Mouse (Mus musculus): ENCODE measurements around the gene Clcn1. TPM values are rescaled to one million over a fixed set of nuclear protein-coding genes. Genes with fewer than 3 reads are reported as not detected.

Gene Clcn1
- total RNA-seq (2012; rRNA removed) (0.04 and 0.10 TPM in 2 replicates), polyA plus RNA-seq (2012; ENCODE audit: insufficient read depth in 1 of 2, insufficient read length in 2 of 2, low read depth in 1 of 2, low replicate concordance in 2 of 2, missing spikeins in 1 of 2) (under 1 TPM in 1 of 2 experiments, not detected in 1; 0.22 TPM)

GRCm38 (mm10) chr6:42286448-42286847, at the start of gene Clcn1:
Gene Clcn1 (plus strand): TSS chr6:42286685.
- Histone ChIP-seq H3K27me3 (ENCODE audit: control insufficient read depth in 1 of 2, insufficient read depth in 2 of 2, low read length in 2 of 2) (no peaks in the 10 kb centered on the region), H3K79me2 (ENCODE audit: control insufficient read depth, insufficient read depth, low read length, poor library complexity) (no peaks in the 10 kb centered on the region), H3K9me3 (replicated peaks; ENCODE audit: insufficient read depth, low read length) (no peaks in the 10 kb centered on the region), H3K9ac (ENCODE audit: control insufficient read depth, low read depth, low read length, poor library complexity, severe bottlenecking) (no peak within 1 kb of the TSS), H3K4me1 (ENCODE audit: control insufficient read depth in 1 of 2, insufficient read depth in 2 of 2, low read length in 2 of 2) (no peaks in the 10 kb centered on the region), H3K4me3 (ENCODE audit: control insufficient read depth in 1 of 2, insufficient read depth in 1 of 2, low read depth in 2 of 2, low read length in 2 of 2) (no peak within 1 kb of the TSS), H3K36me3 (ENCODE audit: control insufficient read depth in 1 of 2, insufficient read depth in 2 of 2, low read length in 2 of 2) (peaks cover 0 to 2% of the 10 kb centered on the region in 2 experiments; a peak in 2 of 4 replicates), H3K27ac (ENCODE audit: control insufficient read depth, low read depth, low read length) (no peak within 1 kb of the TSS)
- no peak for DNase-seq (ENCODE audit: low read depth, low spot score)
- no peak for TF ChIP-seq ZNF384 (IDR thresholded peaks at IDR 0.05; ENCODE audit: low read depth, low read length)
- TF ChIP-seq MXI1 (IDR thresholded peaks at IDR 0.05; ENCODE audit: low read depth, low read length), result no peak
- TF ChIP-seq ZC3H11A (IDR thresholded peaks at IDR 0.05; ENCODE audit: low read depth, low read length), result no peak
- TF ChIP-seq MEF2A (IDR thresholded peaks at IDR 0.05; ENCODE audit: extremely low read depth, insufficient replicate concordance, low read depth, low read length, poor library complexity, severe bottlenecking), result no peak
- no peak for TF ChIP-seq CHD2 (IDR thresholded peaks at IDR 0.05; ENCODE audit: low read length)
- TF ChIP-seq TAL1 (IDR thresholded peaks at IDR 0.05; ENCODE audit: low read length), result no peak
- no peak for TF ChIP-seq USF1 (IDR thresholded peaks at IDR 0.05; ENCODE audit: low read depth, low read length)
- no peak for TF ChIP-seq MAX (IDR thresholded peaks at IDR 0.05; ENCODE audit: low read length)
- TF ChIP-seq USF2 (IDR thresholded peaks at IDR 0.05; ENCODE audit: borderline replicate concordance in 1 of 2, insufficient read depth in 1 of 2, low read depth in 1 of 2, low read length in 2 of 2), result no peak
- TF ChIP-seq GABPA (IDR thresholded peaks at IDR 0.05; ENCODE audit: low read depth, low read length), result no peak
- TF ChIP-seq POLR2A (IDR thresholded peaks at IDR 0.05; ENCODE audit: control insufficient read depth in 1 of 2, insufficient read depth in 1 of 2, low read depth in 1 of 2, low read length in 2 of 2, poor library complexity in 1 of 2), result no peak
- TF ChIP-seq SMC3 (IDR thresholded peaks at IDR 0.05; ENCODE audit: low read depth, low read length), result no peak
- TF ChIP-seq SIN3A (IDR thresholded peaks at IDR 0.05; ENCODE audit: low read length), result no peak
- TF ChIP-seq KAT2A (conservative IDR thresholded peaks at IDR 0.05; ENCODE audit: low read depth, low read length), result no peak
- no peak for TF ChIP-seq POLR2AphosphoS2 (IDR thresholded peaks at IDR 0.05; ENCODE audit: low read length)

- Histone ChIP-seq H3K27ac (ENCODE audit: control insufficient read depth, low read depth, low read length) (no peak overlapping the region), H3K4me3 (ENCODE audit: control insufficient read depth in 1 of 2, insufficient read depth in 1 of 2, low read depth in 2 of 2, low read length in 2 of 2) (no peak overlapping the region), H3K36me3 (ENCODE audit: control insufficient read depth in 1 of 2, insufficient read depth in 2 of 2, low read length in 2 of 2) (no peaks in the 10 kb centered on the region), H3K9ac (ENCODE audit: control insufficient read depth, low read depth, low read length, poor library complexity, severe bottlenecking) (no peak overlapping the region), H3K79me2 (ENCODE audit: control insufficient read depth, insufficient read depth, low read length, poor library complexity) (no peaks in the 10 kb centered on the region), H3K4me1 (ENCODE audit: control insufficient read depth in 1 of 2, insufficient read depth in 2 of 2, low read length in 2 of 2) (no peaks in the 10 kb centered on the region), H3K27me3 (ENCODE audit: control insufficient read depth in 1 of 2, insufficient read depth in 2 of 2, low read length in 2 of 2) (peaks cover 6 to 7% of the 10 kb centered on the region in 2 experiments), H3K9me3 (replicated peaks; ENCODE audit: insufficient read depth, low read length) (no peaks in the 10 kb centered on the region)
- no peak for TF ChIP-seq EP300 (IDR thresholded peaks at IDR 0.05; ENCODE audit: low read depth in 1 of 2, low read length in 2 of 2)
- TF ChIP-seq GABPA (IDR thresholded peaks at IDR 0.05; ENCODE audit: low read depth, low read length), result no peak
- no peak for TF ChIP-seq MYB (IDR thresholded peaks at IDR 0.05; ENCODE audit: low read depth, low read length)
- no peak for TF ChIP-seq POLR2A (IDR thresholded peaks at IDR 0.05; ENCODE audit: control insufficient read depth in 1 of 2, insufficient read depth in 1 of 2, low read depth in 1 of 2, low read length in 2 of 2, poor library complexity in 1 of 2)
- no peak for TF ChIP-seq CHD2 (IDR thresholded peaks at IDR 0.05; ENCODE audit: low read length)
- no peak for TF ChIP-seq NRF1 (IDR thresholded peaks at IDR 0.05; ENCODE audit: insufficient read depth, low read depth, low read length, poor library complexity, severe bottlenecking)
- TF ChIP-seq SIN3A (IDR thresholded peaks at IDR 0.05; ENCODE audit: low read length), result no peak
- TF ChIP-seq GATA1 (IDR thresholded peaks at IDR 0.05; ENCODE audit: low read depth, low read length), result no peak
- TF ChIP-seq TAL1 (IDR thresholded peaks at IDR 0.05; ENCODE audit: low read length), result no peak
- no peak for TF ChIP-seq JUND (IDR thresholded peaks at IDR 0.05; ENCODE audit: low read depth, low read length)
- DNase-seq (ENCODE audit: low read depth, low spot score), result no peak
Observed at GRCm38 (mm10) chr6:42237276-42237805, 49.1 kb upstream of the Clcn1 start.

Measured in MEL (cell line).